Mouse (Mus musculus) embryo, embryonic 10 days (tissue): ENCODE data around the gene Lrrc45.
"Not testable (repeated sequence)": the region's sequence is repeated elsewhere in the genome, so short reads cannot be mapped to it uniquely, and the experiment has no call there.

Experiments
- DNase-seq: peaks from one replicate; pipeline ENCODE4 v3.0.0-alpha.2; 2015; ENCODE audit warnings: low spot score

Lrrc45 gene

DNA sequence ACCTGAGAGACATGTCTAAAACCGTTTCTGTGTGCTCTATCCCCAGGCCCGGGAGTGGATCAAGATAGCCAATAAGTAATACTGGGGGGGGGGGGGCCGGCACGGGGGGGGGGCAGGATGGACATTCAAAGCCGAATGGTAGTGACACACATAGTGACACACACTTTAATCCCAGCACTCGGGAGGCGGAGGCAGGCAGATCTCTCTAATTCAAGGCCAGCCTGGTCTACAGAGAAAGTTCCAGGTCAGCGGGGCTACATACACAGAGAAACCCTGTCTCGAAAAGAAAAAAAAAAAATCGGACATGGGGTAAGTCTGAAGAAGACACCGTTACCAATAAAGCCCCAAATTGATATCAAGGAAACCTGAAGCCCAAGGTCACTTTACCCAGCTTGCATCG lies 13.8 kb downstream of the Lrrc45 start:
- no peak for DNase-seq

DNA sequence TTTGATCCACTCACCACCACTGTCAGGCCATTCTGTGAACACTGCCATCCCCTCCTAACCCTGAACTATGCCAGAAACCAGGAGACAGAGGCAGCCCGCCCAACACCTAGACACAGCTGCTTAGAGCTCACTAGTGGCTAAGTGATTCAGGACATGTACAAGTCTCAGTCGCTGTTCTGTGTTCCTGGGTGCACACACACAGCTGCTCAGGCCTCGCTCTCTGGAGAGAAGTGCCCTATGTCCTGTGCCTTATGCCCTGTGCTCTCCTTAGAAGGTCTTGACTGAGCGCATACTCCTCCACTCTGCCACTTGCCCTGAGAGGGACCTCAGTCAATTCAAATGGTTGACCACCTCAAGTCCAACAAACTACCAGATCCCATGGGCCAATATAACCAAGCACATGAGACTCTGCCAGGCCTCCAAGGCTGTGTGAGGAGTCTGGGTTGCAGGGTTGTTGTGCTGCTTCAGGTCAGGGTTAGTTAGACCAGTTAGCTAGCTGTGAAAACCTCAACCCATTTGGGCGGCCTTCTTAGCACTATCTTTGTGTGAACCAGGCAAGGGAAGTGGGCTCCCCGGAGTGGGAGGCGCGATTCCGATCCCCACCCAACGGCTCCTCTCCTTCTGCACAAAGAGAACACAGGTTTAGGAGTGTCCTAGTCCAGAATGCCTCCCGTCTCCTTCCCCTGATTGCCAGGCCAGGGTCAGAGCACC lies 15.0 kb downstream of the Lrrc45 start:
- DNase-seq, result no peak

DNA sequence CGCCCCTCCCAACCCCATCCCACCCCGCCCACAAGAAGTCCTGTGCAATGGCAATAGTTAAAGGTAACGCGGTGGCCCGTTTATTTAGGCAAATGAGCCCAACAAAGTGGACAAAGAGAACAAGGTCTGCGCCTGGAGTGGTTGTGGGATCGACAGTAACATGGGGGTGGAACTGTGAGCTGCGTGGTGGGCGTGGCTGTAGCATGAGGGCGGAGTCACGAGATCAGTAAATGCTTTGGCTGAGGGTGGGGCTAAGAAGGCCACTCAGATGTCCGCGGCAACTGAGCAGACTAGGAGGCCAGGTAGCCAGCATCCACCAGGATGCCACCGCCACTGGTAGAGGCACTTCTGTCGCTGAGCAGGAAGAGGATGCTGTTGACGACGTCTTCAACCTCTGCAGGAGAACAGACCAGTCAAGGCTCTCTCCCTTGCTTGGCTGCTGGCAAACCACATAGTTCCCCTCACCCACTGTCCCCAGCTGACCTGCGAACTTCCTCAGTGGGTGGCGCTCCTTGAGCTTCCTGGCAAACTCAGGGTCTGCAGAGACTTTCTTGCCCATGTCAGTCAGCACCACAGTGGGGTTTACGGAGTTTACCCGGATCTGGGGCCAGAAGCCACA lies 15.8 kb downstream of the Lrrc45 start:
- DNase-seq, result peak; percentile 87

DNA sequence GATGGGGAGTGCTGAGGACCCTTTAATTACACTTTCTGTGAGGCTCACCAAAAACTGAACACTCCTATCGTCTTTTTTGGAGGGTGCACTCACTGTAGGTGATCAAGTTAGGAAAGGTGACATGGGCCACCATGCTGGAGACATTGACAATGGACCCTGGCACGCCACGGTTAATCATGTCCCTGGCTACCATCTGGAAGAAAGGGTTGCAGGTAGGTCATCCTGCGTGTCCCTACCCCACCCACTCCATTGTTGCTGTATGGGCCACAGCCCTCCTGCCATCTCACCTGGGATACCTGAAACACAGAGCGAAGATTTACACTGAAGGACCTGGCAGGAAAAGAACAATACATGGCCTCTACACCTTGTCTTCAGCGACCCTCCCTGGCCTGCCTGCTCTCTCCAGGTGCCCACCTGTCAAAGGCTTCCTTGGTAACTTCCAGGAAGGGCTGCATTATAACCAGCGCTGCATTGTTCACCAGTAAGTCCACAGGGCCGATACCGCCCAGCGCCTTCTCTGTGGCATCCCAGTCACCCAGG lies 16.7 kb downstream of the Lrrc45 start:
- no peak for DNase-seq

DNA sequence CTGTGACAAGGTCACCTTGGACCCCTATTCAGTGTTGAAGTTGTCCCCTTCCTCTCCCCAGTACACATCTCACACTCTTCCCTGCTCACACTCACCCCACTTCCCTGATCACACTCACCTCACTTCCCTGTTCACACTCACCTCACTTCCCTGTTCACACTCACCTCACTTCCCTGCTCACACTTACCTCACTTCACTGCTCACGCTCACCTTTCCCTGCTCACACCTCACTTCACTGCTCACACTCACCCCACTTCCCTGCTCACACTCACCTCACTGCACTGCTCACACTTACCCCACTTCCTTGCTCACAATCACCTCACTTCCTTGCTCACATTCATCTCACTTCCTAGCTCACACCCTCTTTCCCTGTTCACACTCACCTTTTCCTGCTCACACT lies 17.7 kb downstream of the Lrrc45 start:
- no peak for DNase-seq

DNA sequence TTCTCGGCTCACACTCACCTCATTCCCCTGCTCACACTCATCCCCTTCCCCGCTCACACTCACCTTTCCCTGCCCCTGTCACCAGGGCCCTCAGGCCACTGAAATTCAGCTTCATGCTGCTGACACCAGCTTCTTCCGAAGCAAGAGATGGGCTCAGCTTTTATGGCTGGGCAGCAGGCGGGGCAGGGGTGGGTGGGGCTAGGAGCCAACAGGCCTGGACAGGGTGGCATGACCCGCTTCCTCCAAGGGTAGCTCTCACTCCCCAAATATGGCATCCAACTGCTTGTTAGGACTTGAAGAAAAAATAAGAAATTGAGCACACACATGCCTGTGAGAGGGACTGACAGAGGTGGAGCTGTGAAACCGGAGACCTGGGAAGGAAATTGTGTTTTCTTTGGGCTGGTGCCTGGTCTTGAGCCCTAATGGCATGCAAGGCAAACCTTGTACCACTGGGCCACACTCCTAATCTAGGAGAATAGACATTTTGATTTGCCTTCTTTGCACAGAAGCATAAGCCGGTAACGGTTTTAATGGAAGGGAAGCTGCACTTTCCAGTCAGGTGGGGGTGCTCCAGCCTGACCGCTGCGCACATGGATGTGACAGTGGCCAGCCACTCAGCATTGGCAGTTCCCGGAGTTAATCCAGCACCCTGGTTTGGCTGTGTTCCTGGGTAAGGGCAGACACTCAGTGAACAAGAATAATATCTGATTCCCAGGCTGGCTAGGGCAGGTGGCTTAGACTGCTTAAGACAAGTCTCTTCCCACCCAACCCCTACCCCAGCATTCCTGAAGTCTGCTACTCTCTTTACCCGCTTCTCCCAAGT lies 18.3 kb downstream of the Lrrc45 start, which contains the start of gene Cbr2:
Gene Cbr2, minus strand, starts transcription at position 257 of the 823 bp plus-strand sequence.
- no peak for DNase-seq

DNA sequence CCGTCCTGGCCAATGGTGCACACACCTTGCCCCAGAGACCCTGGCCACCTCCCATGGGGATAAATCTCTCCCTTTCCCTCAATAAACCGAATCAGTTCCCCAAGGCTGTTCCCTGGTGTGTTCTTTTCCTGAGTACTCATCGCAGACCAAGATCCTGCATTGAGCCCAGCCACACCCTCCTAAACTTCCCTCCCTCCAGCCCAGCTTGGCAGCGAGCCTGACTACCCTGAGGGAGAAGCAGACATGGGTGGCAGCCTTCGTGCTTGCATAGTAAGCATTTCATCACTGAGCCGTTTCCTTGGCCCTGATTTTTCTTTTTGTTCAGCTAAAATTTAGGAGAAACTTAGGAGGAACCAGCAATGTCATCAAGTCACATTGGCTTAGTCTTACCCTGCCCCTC lies 19.8 kb downstream of the Lrrc45 start:
- DNase-seq, result no peak

DNA sequence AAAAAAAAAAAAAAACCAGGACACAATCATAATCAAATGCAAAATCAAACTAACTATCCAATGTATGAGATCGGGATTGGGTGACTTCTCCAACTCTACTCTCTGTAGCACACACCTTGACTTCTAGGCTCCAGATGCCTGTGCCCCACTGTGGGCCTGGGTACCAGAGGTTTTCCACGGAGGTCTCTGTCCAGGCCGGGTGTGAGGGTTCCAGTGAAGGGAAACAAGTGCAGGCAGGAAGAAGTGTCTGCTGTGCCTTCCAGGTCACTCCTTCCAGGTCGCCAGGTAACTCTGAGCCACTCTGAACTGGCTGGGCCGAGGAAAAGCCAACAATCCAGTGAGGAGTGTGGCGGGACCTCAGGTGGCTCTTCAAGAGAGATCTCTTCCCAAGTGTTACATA lies 22.7 kb downstream of the Lrrc45 start:
- DNase-seq, result no peak

DNA sequence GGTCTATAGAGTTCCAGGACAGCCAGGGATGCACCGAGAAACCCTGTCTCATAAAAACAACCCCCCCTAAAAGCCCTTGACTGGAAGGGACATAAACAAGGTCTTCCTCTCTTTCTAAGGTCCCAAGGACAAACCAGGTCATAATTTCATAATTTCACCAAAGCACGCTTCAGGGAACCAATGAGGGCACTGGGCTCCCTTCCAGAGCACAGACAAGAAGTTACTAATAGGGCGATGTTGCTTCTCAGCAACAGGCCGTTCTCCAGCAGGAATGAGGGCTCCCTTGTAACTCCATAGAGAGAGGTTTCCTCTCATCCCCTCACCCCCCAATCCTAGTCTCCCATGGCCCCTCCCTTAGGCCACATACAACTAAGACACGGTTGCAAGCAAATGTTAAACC lies 27.3 kb downstream of the Lrrc45 start:
- no peak for DNase-seq

DNA sequence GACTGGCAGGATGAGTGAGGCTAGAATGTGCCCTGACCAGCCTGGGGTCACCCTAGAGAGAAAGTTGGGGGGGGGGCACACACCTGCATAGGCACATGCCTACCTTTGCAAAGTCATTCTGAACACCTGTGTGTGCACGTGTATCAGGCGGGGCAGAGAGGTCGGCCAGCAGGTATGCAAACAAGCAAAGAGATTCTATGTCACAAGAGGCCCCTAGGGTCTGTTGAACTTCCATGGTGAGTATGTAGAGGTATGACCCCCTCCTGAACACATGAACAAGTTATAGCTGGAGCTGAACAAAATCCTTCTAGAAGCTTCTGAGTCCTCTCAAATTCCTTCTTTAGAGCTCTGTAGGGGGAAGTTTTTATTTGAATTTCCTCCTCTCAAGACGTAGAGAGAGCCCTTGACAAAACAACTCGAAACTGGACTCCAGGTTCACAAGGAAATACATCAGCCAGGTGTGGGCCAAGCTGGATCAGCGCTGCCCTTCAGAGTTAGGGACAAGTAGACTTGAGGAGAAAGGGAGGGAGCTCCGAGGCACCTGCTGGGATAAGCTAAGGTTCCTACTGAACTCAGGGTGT lies 30.5 kb downstream of the Lrrc45 start:
- DNase-seq, result no peak

DNA sequence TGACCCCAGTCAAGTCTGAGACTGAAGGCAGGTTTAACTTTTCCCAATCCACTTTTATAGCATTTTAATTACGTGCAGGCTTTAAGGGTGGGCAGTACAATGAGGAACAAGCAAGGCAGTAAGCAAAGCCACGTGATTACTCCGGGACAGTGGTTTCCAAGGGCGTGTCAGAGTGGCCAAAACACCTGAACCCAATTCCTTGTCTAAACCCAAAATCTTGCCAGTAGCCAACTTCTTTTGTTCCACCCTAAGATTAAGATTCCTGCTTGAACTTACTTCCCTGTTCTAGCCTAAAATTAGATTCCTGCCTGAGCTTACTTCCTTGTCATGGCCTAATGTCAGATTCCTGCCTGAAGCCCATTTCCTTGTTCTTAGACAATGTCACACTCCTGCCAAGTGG lies 34.2 kb downstream of the Lrrc45 start:
- no peak for DNase-seq

DNA sequence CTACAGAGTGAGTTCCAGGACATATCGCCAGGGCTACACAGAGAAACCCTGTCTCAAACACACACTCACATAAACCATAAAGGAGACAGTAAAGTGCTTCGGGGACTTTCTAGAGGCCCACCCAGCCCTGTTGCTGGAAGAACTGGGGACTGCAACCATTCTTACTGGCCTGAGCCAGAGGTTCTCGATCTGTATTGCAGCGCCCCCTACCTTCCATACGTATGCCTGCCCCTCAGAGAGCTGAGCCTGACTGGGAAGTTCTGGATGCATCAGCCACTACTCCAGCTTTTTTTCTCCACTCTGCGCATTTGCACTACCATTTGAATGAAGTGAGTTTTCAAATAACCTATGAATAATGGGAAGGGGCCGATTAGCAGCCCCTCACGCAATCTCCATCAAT lies 35.7 kb downstream of the Lrrc45 start:
- peak; percentile 32 for DNase-seq

DNA sequence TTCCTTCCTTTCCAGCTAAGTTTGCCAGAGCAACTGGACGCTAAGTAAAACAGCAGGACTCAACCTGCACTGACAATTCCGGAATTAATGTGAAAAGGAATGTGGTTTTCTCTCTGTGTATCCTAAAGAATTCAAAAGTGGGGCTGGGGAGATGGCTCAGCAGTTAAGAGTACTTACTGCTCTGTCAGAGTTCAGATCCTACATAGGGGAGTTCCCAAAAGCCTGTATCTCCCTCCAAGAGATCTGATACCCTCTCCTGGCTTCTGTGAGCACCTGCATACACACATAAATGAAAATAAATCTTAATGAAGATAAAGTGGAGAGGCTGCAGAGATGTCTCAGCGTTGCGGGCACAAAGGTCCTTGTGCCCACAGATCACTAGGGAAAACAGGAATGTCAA lies 37.9 kb downstream of the Lrrc45 start:
- DNase-seq, result no peak

DNA sequence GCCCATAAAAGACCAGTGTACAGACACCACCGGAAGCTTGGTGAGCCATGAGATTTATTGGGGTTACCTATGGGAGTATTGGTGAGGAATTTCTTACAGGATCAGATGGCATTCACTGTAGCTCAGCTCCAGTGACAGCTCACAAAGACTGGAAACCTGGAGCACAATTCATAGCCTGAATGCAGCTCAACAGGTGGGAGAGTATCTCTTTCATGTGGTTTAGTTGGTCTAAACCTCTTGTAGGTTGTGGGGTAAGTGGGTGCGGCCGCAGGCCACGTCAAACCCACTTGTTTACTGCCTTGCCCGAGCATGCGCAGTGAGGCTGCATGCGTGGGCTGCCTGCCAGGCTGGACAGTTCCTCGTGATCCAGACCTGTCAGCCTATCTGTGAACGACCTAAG lies 46.5 kb downstream of the Lrrc45 start:
- no peak for DNase-seq

DNA sequence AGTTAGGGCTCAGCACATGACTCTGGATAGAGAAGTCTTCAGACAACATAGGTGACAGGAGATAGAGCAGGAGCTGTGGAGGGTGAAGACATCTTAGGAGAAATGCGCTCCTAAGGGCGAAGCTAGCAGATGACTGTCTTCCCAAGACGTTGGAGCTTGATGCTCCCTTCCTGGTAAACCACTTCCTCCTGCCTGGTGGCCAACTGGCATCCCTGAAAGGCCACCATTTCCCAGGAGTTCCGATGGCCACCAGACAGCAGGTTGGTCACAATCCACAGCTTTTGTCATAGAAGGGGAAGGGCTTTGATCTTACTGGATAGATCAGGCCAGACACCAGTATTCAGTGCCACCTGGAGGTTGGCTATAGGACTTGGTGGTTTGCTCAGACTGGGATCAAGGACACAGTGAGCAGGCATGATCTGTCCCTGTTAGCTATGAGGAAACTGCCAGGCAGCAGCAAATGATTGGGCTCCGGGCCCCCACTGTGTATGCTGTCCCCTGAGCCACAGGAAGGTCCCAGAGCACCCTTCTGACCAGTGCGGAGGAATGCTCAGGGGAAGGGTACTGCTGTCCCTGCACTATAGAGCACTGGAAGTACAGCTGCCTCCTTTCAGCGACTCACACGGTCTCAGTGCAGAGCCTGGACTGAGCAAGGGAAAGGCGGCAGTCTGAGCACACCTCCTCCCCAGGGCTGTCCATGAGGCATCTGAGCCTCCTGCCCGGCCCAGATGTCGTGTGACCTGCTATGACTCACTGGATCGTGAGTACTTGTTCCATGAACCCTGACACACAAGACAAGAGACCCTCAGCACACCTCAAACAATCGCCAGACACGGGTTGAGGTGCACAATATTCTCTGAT lies 48.3 kb downstream of the Lrrc45 start:
- no peak for DNase-seq

DNA sequence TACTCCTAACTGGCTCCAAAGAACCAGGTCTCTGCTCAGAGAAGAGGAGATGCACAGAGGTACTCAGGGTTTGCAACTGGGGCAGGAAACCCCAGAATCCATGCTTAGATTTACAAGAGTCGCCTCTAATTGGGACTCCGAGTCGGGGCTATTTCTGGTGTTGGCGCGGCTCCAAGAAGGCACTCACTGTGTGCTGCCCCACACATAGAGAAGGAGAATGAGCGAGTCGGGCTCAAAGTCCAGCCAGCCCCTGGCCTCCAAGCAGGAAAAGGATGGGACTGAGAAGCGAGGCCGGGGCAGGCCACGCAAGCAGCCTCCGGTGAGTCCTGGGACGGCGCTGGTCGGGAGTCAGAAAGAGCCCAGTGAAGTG lies 48.9 kb downstream of the Lrrc45 start, which contains the start of gene Hmga1b:
Gene Hmga1b, plus strand, starts transcription at position 123 of the 370 bp plus-strand sequence.
- DNase-seq, result not testable (repeated sequence)

DNA sequence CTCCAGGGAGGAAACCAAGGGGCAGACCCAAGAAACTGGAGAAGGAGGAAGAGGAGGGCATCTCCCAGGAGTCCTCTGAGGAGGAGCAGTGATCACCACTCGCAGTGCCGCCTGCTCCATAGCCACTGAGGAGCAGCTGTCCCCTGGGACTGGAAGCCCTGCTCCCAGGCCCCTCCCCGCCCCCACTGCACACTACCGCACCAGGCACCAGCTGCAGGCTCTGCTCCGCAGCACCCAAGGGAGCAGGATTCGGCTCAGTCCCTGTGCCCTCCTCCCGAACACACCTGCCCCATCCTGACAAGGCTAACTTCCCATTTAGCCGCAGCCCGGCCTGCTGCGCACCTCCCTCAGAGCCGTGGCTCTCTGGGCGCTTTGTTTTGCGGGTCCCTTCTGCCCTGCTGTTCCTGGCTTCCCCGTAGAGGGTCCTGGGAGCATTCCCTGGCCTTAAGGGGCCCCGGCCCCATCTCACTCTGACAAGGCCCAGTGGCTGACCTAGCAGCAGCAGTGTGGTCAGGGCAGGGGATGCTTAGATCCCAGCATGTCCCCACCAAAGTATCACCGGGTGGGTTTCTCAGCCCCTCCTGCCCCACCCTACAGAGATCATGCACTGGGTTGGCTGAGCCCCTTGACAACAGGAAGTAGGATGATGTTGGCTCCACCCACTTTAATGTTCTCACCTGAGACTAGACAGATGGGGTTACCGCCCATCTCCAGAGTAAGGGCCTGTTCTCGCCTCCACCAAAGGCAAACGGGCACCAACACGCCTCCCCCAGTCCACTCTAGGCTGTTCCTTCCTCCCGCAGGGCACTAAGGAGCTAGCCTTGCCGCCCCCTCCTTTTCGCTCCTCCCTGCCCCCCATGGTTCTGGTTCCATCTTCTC lies 49.6 kb downstream of the Lrrc45 start:
- not testable (repeated sequence) for DNase-seq

DNA sequence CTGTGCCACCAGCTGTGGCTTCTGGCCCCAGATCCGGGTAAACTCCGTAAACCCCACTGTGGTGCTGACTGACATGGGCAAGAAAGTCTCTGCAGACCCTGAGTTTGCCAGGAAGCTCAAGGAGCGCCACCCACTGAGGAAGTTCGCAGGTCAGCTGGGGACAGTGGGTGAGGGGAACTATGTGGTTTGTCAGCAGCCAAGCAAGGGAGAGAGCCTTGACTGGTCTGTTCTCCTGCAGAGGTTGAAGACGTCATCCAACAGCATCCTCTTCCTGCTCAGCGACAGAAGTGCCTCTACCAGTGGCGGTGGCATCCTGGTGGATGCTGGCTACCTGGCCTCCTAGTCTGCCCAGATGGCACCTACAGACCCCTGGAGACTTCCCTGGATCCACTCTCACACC lies 53.3 kb downstream of the Lrrc45 start:
- not testable (repeated sequence) for DNase-seq

DNA sequence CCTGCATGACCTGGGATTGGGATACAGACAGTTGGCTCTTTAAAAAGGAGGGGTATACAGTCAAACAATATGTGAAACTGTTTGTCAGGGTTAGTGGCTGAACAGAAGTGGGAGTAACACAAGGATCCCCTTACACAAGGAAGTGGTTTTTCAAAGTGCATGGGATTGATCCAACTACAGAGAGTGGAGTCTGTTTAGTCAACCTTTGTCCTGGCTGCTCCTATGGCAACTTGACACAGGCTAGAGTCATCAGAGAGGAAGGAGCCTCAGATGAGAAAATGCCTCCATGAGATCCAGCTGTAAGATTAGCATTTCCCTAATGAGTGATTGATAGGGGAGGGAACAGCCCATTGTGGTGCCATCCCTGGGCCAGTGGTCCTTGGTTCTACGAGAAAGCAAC lies 54.5 kb downstream of the Lrrc45 start:
- no peak for DNase-seq
